Mouse (Mus musculus): Measurements from ENCODE around the gene Cdhr5. TPM values are rescaled to one million over a fixed set of nuclear protein-coding genes. Genes with fewer than 3 reads are reported as not detected.
A peak's percentile ranks its signal among the peaks of the same experiment; 100 is the strongest.

Gene Cdhr5
- polyA plus RNA-seq, 1 experiment from 2014 or later, result not detected

DNA sequence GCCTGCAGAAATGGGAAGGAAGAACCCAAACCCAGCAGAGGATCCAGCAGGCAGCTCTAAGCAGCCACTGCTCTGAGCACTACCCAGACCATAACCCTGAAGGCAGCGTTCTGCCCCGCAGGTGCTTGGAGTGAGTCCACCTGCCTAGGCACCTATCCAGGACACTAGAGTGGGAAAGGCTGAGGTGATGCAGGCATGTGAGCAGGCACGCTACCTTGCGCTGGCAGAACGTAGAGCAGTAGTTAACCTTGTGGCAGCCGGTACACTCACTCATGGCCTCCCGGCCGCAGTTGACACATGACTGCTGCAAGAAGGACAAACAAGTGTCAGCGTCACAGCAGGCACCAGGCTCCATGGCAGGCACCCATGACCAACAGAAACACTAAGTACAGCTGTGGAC lies 24.8 kb upstream of the Cdhr5 start:
- 95% methylated on average over 9 of the region's 9 CpGs for WGBS (ENCODE audit: insufficient replicate concordance)
- no peak for ATAC-seq (replicated peaks; ENCODE audit: insufficient number of reproducible peaks, low FRiP score, low TSS enrichment)
- H3K27me3 ChIP-seq (ENCODE audit: control insufficient read depth, insufficient read depth, low read length), result no peaks in the 10 kb centered on the region
- H3K36me3 ChIP-seq (ENCODE audit: control insufficient read depth, insufficient read depth, low read length), result peaks cover 24% of the 10 kb centered on the region; the same call in 1 of the 2 replicates
- H3K9ac ChIP-seq (ENCODE audit: low read depth, low read length), result no peak overlapping the region
- H3K4me1 ChIP-seq (ENCODE audit: control insufficient read depth, insufficient read depth, low read length), result no peaks in the 10 kb centered on the region
- H3K4me3 ChIP-seq (ENCODE audit: low read depth, low read length), result no peak overlapping the region
- H3K27ac ChIP-seq (ENCODE audit: low read depth, low read length), result no peak overlapping the region
- H3K9me3 ChIP-seq (replicated peaks; ENCODE audit: control insufficient read depth, low read length), result no peaks in the 10 kb centered on the region
- no peak overlapping the region for H3K4me2 ChIP-seq

DNA sequence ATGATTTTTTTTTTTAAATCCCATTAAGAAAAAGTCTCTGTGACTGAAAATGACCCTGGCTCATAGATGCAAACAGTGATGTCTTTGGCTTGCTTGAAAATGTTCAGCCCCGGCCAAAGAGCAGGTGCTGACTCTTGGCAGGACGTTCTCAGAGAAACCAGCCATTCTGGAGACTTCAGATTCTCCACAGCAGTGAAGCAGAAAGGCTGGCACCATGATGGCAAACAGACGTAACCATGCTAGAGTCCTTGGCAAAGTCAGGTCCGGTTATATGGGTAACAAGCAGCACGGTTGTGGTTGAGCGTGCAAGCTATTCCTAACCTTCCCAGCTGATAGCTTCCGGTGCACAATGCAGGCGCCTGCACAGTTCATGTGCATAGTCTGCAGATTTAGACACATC lies 22.6 kb upstream of the Cdhr5 start:
- Histone ChIP-seq H3K4me2 (no peak overlapping the region), H3K27me3 (ENCODE audit: control insufficient read depth, insufficient read depth, low read length) (peaks cover 18% of the 10 kb centered on the region), H3K4me3 (ENCODE audit: low read depth, low read length) (no peak overlapping the region), H3K4me1 (ENCODE audit: control insufficient read depth, insufficient read depth, low read length) (peaks cover 7% of the 10 kb centered on the region), H3K27ac (ENCODE audit: low read depth, low read length) (no peak overlapping the region), H3K36me3 (ENCODE audit: control insufficient read depth, insufficient read depth, low read length) (peaks cover 16% of the 10 kb centered on the region; the same call in 1 of the 2 replicates), H3K9me3 (replicated peaks; ENCODE audit: control insufficient read depth, low read length) (no peaks in the 10 kb centered on the region), H3K9ac (ENCODE audit: low read depth, low read length) (no peak overlapping the region)
- no peak for ATAC-seq (replicated peaks; ENCODE audit: insufficient number of reproducible peaks, low FRiP score, low TSS enrichment)
- WGBS (ENCODE audit: insufficient replicate concordance), result 93% methylated on average over 8 of the region's 8 CpGs

GRCm38 (mm10) chr7:141297926-141298650 lies 21.5 kb upstream of the Cdhr5 start:
- H3K36me3 ChIP-seq (ENCODE audit: control insufficient read depth, insufficient read depth, low read length), result peaks cover 16% of the 10 kb centered on the region; the same call in 1 of the 2 replicates
- peaks cover 29% of the 10 kb centered on the region for H3K27me3 ChIP-seq (ENCODE audit: control insufficient read depth, insufficient read depth, low read length)
- peaks cover 16% of the 10 kb centered on the region for H3K4me1 ChIP-seq (ENCODE audit: control insufficient read depth, insufficient read depth, low read length)
- H3K4me2 ChIP-seq, result no peak overlapping the region
- no peak for ATAC-seq (replicated peaks; ENCODE audit: insufficient number of reproducible peaks, low FRiP score, low TSS enrichment)
- WGBS (ENCODE audit: insufficient replicate concordance), result 82% methylated on average over 3 of the region's 3 CpGs
- H3K4me3 ChIP-seq (ENCODE audit: low read depth, low read length), result no peak overlapping the region
- no peaks in the 10 kb centered on the region for H3K9me3 ChIP-seq (replicated peaks; ENCODE audit: control insufficient read depth, low read length)
- H3K9ac ChIP-seq (ENCODE audit: low read depth, low read length), result no peak overlapping the region
- H3K27ac ChIP-seq (ENCODE audit: low read depth, low read length), result no peak overlapping the region

GRCm38 (mm10) chr7:141294479-141294878 lies 17.9 kb upstream of the Cdhr5 start:
- H3K27me3 ChIP-seq (ENCODE audit: control insufficient read depth, insufficient read depth, low read length), result peaks cover 58% of the 10 kb centered on the region
- peaks cover 22% of the 10 kb centered on the region for H3K4me1 ChIP-seq (ENCODE audit: control insufficient read depth, insufficient read depth, low read length)
- peak overlapping the region; percentile 73 for H3K4me2 ChIP-seq
- no peak overlapping the region for H3K27ac ChIP-seq (ENCODE audit: low read depth, low read length)
- peak overlapping the region; percentile 32 for H3K4me3 ChIP-seq (ENCODE audit: low read depth, low read length)
- no peak for ATAC-seq (replicated peaks; ENCODE audit: insufficient number of reproducible peaks, low FRiP score, low TSS enrichment)
- 8% methylated on average over 21 of the region's 22 CpGs for whole genome bisulfite sequencing (ENCODE audit: insufficient replicate concordance)
- peaks cover 7% of the 10 kb centered on the region; the same call in 1 of the 2 replicates for H3K36me3 ChIP-seq (ENCODE audit: control insufficient read depth, insufficient read depth, low read length)
- no peaks in the 10 kb centered on the region for H3K9me3 ChIP-seq (replicated peaks; ENCODE audit: control insufficient read depth, low read length)
- no peak overlapping the region for H3K9ac ChIP-seq (ENCODE audit: low read depth, low read length)

GRCm38 (mm10) chr7:141293852-141294471 lies 17.4 kb upstream of the Cdhr5 start:
- Histone ChIP-seq H3K4me1 (ENCODE audit: control insufficient read depth, insufficient read depth, low read length) (peaks cover 22% of the 10 kb centered on the region), H3K4me3 (ENCODE audit: low read depth, low read length) (peak overlapping the region; percentile 32), H3K27ac (ENCODE audit: low read depth, low read length) (no peak overlapping the region), H3K9me3 (replicated peaks; ENCODE audit: control insufficient read depth, low read length) (no peaks in the 10 kb centered on the region), H3K27me3 (ENCODE audit: control insufficient read depth, insufficient read depth, low read length) (peaks cover 58% of the 10 kb centered on the region), H3K4me2 (peak overlapping the region; percentile 73), H3K9ac (ENCODE audit: low read depth, low read length) (peak overlapping the region; percentile 43; the same call in 1 of the 2 replicates), H3K36me3 (ENCODE audit: control insufficient read depth, insufficient read depth, low read length) (peaks cover 4% of the 10 kb centered on the region; the same call in 1 of the 2 replicates)
- no peak for ATAC-seq (replicated peaks; ENCODE audit: insufficient number of reproducible peaks, low FRiP score, low TSS enrichment)
- WGBS (ENCODE audit: insufficient replicate concordance), result 1% methylated on average over 51 of the region's 53 CpGs

DNA sequence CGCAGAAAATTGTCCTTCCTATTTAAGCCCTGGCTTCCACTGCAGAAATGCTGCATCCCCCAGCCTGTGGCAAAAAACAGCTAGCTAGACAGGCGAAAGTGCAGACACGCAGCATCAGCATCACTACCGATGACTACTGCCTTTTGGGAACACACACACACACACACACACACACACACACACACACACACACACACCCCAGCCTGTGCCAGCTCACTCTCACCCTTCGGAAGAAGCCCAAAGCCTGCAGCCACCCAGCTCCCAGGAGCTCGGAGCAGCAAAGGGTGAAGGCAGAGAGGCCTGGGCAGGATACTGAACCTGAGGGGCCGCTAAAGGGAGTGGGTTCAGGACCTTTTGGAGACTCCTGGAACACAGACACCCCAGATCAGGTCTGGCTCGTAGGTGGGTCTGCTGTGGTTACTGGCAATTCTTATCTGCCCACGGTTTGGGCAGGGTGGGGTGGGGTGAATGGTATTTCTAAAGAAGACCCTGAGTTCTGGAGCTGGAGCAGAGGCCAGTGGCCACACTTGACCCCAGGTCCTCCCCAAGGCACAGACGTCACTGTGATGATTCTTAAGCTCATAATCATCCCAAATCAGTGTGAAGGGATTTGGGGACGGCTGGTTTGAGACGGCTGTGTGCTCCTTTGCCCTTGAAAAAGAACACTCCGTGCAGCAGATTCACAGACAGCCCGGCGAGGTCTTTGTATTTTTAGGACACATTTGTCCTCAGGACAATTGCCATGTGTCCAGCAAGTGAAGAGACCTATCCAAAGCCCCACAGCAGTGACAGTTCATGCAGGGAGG lies 16.2 kb upstream of the Cdhr5 start:
- no peak for ATAC-seq (replicated peaks; ENCODE audit: insufficient number of reproducible peaks, low FRiP score, low TSS enrichment)
- Histone ChIP-seq H3K36me3 (ENCODE audit: control insufficient read depth, insufficient read depth, low read length) (peaks cover 4% of the 10 kb centered on the region; the same call in 1 of the 2 replicates), H3K9me3 (replicated peaks; ENCODE audit: control insufficient read depth, low read length) (no peaks in the 10 kb centered on the region), H3K27me3 (ENCODE audit: control insufficient read depth, insufficient read depth, low read length) (peaks cover 58% of the 10 kb centered on the region), H3K4me2 (peak overlapping the region; percentile 92), H3K9ac (ENCODE audit: low read depth, low read length) (peak overlapping the region; percentile 54; the same call in 1 of the 2 replicates), H3K27ac (ENCODE audit: low read depth, low read length) (no peak overlapping the region), H3K4me3 (ENCODE audit: low read depth, low read length) (peak overlapping the region; percentile 50; the same call in 1 of the 2 replicates), H3K4me1 (ENCODE audit: control insufficient read depth, insufficient read depth, low read length) (peaks cover 22% of the 10 kb centered on the region)
- WGBS (ENCODE audit: insufficient replicate concordance), result 35% methylated on average over 15 of the region's 15 CpGs

GRCm38 (mm10) chr7:141291921-141292582 lies 15.5 kb upstream of the Cdhr5 start, which contains the start of gene Drd4:
TSS of gene Drd4 (plus strand) at chr7:141292006.
- no peak within 1 kb of the TSS for H3K27ac ChIP-seq (ENCODE audit: low read depth, low read length)
- peaks cover 1% of the 10 kb centered on the region; the same call in 1 of the 2 replicates for H3K36me3 ChIP-seq (ENCODE audit: control insufficient read depth, insufficient read depth, low read length)
- peaks cover 22% of the 10 kb centered on the region for H3K4me1 ChIP-seq (ENCODE audit: control insufficient read depth, insufficient read depth, low read length)
- 2% methylated on average over 32 of the region's 46 CpGs for WGBS (ENCODE audit: insufficient replicate concordance)
- H3K4me3 ChIP-seq (ENCODE audit: low read depth, low read length), result peak within 1 kb of the TSS; percentile 50
- 0 out of 2 replicates have a peak, but pooled peaks have one; percentile 57 for ATAC-seq (replicated peaks; ENCODE audit: insufficient number of reproducible peaks, low FRiP score, low TSS enrichment)
- H3K27me3 ChIP-seq (ENCODE audit: control insufficient read depth, insufficient read depth, low read length), result peaks cover 58% of the 10 kb centered on the region
- peak within 1 kb of the TSS; percentile 92 for H3K4me2 ChIP-seq
- H3K9me3 ChIP-seq (replicated peaks; ENCODE audit: control insufficient read depth, low read length), result no peaks in the 10 kb centered on the region
- H3K9ac ChIP-seq (ENCODE audit: low read depth, low read length), result peak within 1 kb of the TSS; percentile 54

- Histone ChIP-seq H3K4me3 (ENCODE audit: low read depth, low read length) (no peak overlapping the region), H3K27ac (ENCODE audit: low read depth, low read length) (no peak overlapping the region), H3K9me3 (replicated peaks; ENCODE audit: control insufficient read depth, low read length) (no peaks in the 10 kb centered on the region), H3K27me3 (ENCODE audit: control insufficient read depth, insufficient read depth, low read length) (peaks cover 28% of the 10 kb centered on the region), H3K36me3 (ENCODE audit: control insufficient read depth, insufficient read depth, low read length) (no peaks in the 10 kb centered on the region), H3K4me2 (no peak overlapping the region), H3K9ac (ENCODE audit: low read depth, low read length) (no peak overlapping the region), H3K4me1 (ENCODE audit: control insufficient read depth, insufficient read depth, low read length) (peaks cover 6% of the 10 kb centered on the region; the same call in 1 of the 2 replicates)
- 72% methylated on average over 3 of the region's 3 CpGs for WGBS (ENCODE audit: insufficient replicate concordance)
- ATAC-seq (replicated peaks; ENCODE audit: insufficient number of reproducible peaks, low FRiP score, low TSS enrichment), result no peak
Observed at GRCm38 (mm10) chr7:141288042-141288441, 11.5 kb upstream of the Cdhr5 start.
